Mouse (Mus musculus): ENCODE results near the gene Cox7a2. TPM values are rescaled to one million over a fixed set of nuclear protein-coding genes. Genes with fewer than 3 reads are reported as not detected.

Gene Cox7a2
- polyA plus RNA-seq, 1 experiment from 2014 or later: 656 TPM

DNA sequence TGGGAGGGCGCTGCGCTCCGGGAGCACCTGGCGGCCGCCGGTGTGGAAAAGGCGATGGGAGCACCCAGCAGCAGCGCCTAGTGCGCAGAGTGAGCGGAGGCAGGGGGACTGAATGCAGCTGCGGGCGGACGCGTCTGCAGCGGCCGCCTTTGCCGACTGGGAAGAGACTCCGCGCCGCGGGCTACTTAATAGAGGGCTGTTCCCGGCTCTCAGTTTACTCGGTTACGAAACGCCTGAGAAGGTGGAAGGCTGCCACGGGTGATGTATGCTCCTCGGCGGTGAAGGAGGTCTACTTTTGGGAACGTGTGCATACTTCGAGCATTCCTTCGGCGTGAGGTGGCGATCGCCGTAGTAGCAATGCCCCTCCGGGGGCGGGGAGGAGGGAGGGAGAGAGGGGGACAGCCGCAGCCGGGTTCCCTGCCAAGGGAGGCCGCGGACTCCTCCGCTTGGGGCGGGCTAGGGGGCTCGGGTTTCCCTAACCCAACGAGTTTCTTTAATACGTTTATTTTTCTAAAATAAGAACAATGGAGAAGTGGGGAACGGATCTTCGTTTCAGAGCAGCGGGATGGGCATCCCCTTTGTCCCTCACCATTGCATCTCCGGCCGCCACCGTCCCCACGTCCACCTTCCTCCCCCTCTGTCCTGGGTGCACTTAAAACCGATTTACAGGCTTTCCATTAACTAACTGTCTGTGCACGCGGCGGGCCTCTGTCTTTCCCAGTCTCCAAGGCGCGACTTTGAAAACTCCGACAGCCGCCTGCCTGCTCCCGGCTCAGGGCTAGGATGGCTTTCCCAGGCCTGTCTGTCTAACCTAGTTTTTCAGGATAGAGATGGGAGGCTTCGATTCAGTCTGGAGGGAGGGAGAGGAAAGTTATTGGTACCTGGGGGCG lies 41.0 kb downstream of the Cox7a2 start, which contains the start of gene Col12a1:
Col12a1 (minus strand) TSS at position 351 of the 890 bp plus-strand sequence.
- H3K4me3 ChIP-seq (replicated peaks; ENCODE audit: low read length): peak within 1 kb of the TSS; percentile 54
- peak within 1 kb of the TSS; percentile 62 for H3K9ac ChIP-seq (replicated peaks; ENCODE audit: low read depth, low read length)
- H3K9me3 ChIP-seq (ENCODE audit: control insufficient read depth, low read length): no peaks in the 10 kb centered on the region
- H3K27ac ChIP-seq (ENCODE audit: low read length): no peak within 1 kb of the TSS
- H3K4me2 ChIP-seq (ENCODE audit: low read length): peak within 1 kb of the TSS; percentile 93
- peaks cover 39% of the 10 kb centered on the region for H3K4me1 ChIP-seq (replicated peaks; ENCODE audit: control insufficient read depth, insufficient read depth, low read length)
- peaks cover 30% of the 10 kb centered on the region for H3K27me3 ChIP-seq (replicated peaks; ENCODE audit: control insufficient read depth, insufficient read depth, low read length)
- H3K36me3 ChIP-seq (ENCODE audit: control insufficient read depth, insufficient read depth): no peaks in the 10 kb centered on the region
- peak; percentile 56 for ATAC-seq
- WGBS: under 1% methylated on average over 64 of the region's 64 CpGs

DNA sequence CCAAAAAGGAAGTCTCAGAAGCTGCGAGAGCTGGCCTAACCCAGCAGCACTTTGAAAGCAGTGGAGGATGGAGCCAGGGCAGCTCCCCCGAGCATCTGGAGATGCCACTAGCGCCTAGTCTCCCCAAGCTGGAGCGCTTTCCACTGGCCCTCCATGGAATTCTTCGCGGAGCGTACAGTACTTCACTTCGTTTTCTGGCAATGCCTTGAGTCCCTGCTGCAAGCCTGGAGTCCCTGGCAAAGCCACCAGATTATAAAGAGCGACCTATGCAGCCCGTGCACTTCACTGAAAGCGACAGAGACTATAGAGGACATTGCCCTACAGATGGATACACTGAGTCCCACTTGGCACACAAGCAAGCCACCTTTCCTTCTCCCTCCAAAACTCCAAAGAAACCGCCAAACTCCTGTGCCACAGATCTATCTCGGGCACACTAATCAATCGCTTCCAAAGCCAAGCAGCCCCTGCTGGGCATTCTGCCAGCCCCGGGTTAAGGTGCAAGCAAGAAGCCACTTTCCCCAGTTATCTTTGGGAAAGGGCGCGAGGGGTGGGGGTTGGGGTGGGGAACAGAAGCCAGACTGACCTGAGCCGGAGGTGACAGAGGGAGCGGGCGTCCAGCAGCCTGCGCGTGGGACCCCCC lies 41.7 kb downstream of the Cox7a2 start:
- Histone ChIP-seq H3K9me3 (ENCODE audit: control insufficient read depth, low read length) (no peaks in the 10 kb centered on the region), H3K4me2 (ENCODE audit: low read length) (peak overlapping the region; percentile 93), H3K27ac (ENCODE audit: low read length) (no peak overlapping the region), H3K9ac (replicated peaks; ENCODE audit: low read depth, low read length) (peak overlapping the region; percentile 62), H3K36me3 (ENCODE audit: control insufficient read depth, insufficient read depth) (no peaks in the 10 kb centered on the region), H3K4me1 (replicated peaks; ENCODE audit: control insufficient read depth, insufficient read depth, low read length) (peaks cover 39% of the 10 kb centered on the region), H3K4me3 (replicated peaks; ENCODE audit: low read length) (peak overlapping the region; percentile 54), H3K27me3 (replicated peaks; ENCODE audit: control insufficient read depth, insufficient read depth, low read length) (peaks cover 30% of the 10 kb centered on the region)
- WGBS: 1% methylated on average over 22 of the region's 22 CpGs
- ATAC-seq: 0 out of 2 replicates have a peak, but pooled peaks have one; percentile 2

DNA sequence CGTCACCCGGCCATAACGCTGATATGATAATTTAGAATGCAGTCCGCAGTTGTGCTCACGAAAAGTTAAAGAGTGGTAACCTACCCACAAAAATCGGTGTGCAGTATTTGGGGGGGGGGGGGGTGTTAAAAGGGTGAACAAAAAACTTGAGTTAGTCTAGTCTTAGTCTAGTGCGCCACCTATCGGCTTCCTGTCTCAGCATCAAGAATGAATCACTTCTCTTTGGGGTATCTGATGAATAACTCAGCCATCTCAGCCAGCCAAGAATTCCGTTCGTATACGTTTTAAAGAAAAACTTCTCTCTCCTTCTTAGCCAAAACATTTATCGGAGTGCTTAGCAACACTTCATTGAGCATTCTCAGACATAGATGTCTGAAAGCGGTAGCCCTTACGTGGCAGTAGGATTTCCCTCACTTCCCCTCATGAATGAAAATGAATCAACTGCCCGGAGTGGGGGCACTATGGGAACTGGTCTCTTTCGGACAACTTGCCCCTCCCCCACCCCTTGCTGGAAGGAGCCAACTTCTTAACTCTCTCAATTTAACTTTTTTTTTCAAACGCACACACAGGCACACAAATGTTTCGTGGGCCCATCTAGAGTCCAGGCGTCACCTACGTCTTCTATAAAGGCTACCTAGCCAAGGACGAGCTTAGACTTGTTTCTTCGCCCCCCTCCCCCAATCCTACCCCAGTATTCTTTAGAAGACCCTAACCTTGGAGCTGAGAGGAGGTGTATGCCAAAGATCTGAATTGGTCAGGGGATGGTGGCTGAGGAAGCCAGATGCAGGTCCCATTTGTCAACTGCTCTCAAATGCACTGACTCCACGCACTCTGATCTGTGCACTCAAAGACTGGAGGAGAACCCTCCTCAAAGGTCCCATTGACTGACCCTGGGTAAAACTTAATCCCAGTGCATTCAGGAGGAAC lies 42.5 kb downstream of the Cox7a2 start:
- Histone ChIP-seq H3K4me2 (ENCODE audit: low read length) (peak overlapping the region; percentile 93), H3K9me3 (ENCODE audit: control insufficient read depth, low read length) (no peaks in the 10 kb centered on the region), H3K27me3 (replicated peaks; ENCODE audit: control insufficient read depth, insufficient read depth, low read length) (peaks cover 30% of the 10 kb centered on the region), H3K36me3 (ENCODE audit: control insufficient read depth, insufficient read depth) (no peaks in the 10 kb centered on the region), H3K27ac (ENCODE audit: low read length) (no peak overlapping the region), H3K4me1 (replicated peaks; ENCODE audit: control insufficient read depth, insufficient read depth, low read length) (peaks cover 39% of the 10 kb centered on the region), H3K4me3 (replicated peaks; ENCODE audit: low read length) (peak overlapping the region; percentile 54), H3K9ac (replicated peaks; ENCODE audit: low read depth, low read length) (peak overlapping the region; percentile 39; the same call in 1 of the 2 replicates)
- WGBS: 7% methylated on average over 23 of the region's 23 CpGs
- peak; percentile 19 for ATAC-seq

DNA sequence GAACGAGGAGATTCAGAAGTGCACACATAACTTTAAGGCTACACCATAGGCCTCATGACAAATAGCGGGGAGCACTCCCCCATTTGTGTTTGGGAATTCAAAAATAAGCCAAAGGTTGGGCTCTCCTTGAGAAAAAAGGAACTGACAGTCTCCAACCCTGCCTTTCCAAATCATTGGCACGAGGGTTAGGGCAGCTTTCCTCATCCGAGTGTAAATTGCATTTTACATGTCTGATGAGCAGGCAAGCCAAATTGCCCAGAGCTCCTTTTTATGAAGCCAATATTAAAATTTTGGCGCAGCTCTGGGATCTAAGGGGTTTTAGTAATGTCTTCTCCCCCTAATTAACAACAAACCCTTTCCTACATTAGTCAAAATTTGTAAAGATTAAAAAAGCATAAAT lies 43.2 kb downstream of the Cox7a2 start:
- no peak overlapping the region for H3K27ac ChIP-seq (ENCODE audit: low read length)
- H3K36me3 ChIP-seq (ENCODE audit: control insufficient read depth, insufficient read depth): no peaks in the 10 kb centered on the region
- peaks cover 30% of the 10 kb centered on the region for H3K27me3 ChIP-seq (replicated peaks; ENCODE audit: control insufficient read depth, insufficient read depth, low read length)
- H3K4me3 ChIP-seq (replicated peaks; ENCODE audit: low read length): peak overlapping the region; percentile 54
- no peaks in the 10 kb centered on the region for H3K9me3 ChIP-seq (ENCODE audit: control insufficient read depth, low read length)
- peaks cover 39% of the 10 kb centered on the region for H3K4me1 ChIP-seq (replicated peaks; ENCODE audit: control insufficient read depth, insufficient read depth, low read length)
- no peak for ATAC-seq
- no peak overlapping the region for H3K9ac ChIP-seq (replicated peaks; ENCODE audit: low read depth, low read length)
- 24% methylated on average over 5 of the region's 5 CpGs for WGBS
- peak overlapping the region; percentile 93 for H3K4me2 ChIP-seq (ENCODE audit: low read length)

- Histone ChIP-seq H3K4me1 (replicated peaks; ENCODE audit: control insufficient read depth, insufficient read depth, low read length) (peaks cover 37% of the 10 kb centered on the region), H3K4me3 (replicated peaks; ENCODE audit: low read length) (peak overlapping the region; percentile 24), H3K27me3 (replicated peaks; ENCODE audit: control insufficient read depth, insufficient read depth, low read length) (peaks cover 16% of the 10 kb centered on the region), H3K27ac (ENCODE audit: low read length) (no peak overlapping the region), H3K9ac (replicated peaks; ENCODE audit: low read depth, low read length) (no peak overlapping the region; the same call in 1 of the 2 replicates), H3K4me2 (ENCODE audit: low read length) (peak overlapping the region; percentile 44), H3K36me3 (ENCODE audit: control insufficient read depth, insufficient read depth) (no peaks in the 10 kb centered on the region), H3K9me3 (ENCODE audit: control insufficient read depth, low read length) (no peaks in the 10 kb centered on the region)
- WGBS: 2% methylated on average over 16 of the region's 16 CpGs
- peak; percentile 55 for ATAC-seq
Measured at GRCm38 (mm10) chr9:79714471-79715045, 45.1 kb downstream of the Cox7a2 start.

Other genes with a start within 250 kb of the Cox7a2 start
- 6.8 and 9.5 TPM in 2 replicates for gene Col12a1, start 41.0 kb downstream of the Cox7a2 start, polyA plus RNA-seq (2015; fragmentation: Nextera tagmentation; extraction: Ambion mirVana)
- 114 and 125 TPM in 2 replicates for gene Tmem30a, start 33.6 kb upstream of the Cox7a2 start, polyA plus RNA-seq (2015; fragmentation: Nextera tagmentation; extraction: Ambion mirVana)

Measured in forebrain, embryonic 16.5 days (tissue).